Mouse (Mus musculus): ENCODE measurements around the gene Elavl4.

Gene Elavl4

GRCm38 (mm10) chr4:110351178-110352000 lies at the start of gene Elavl4:
Gene Elavl4, minus strand, starts transcription at chr4:110351909.
- under 1% methylated on average over 75 of the region's 75 CpGs for WGBS

GRCm38 (mm10) chr4:110397618-110398045 lies 45.9 kb upstream of the Elavl4 start, which contains the start of gene Agbl4:
Gene Agbl4, plus strand, starts transcription at chr4:110397661.
- WGBS: under 1% methylated on average over 27 of the region's 27 CpGs

- 40% methylated on average over 5 of the region's 5 CpGs for WGBS
Observed at GRCm38 (mm10) chr4:110396221-110396620, 44.5 kb upstream of the Elavl4 start.

- 72% methylated on average over 2 of the region's 2 CpGs for WGBS
Observed at GRCm38 (mm10) chr4:110360568-110360967, 8.9 kb upstream of the Elavl4 start.

GRCm38 (mm10) chr4:110352001-110352369 lies 276 bp upstream of the Elavl4 start:
- 5% methylated on average over 5 of the region's 5 CpGs for WGBS

GRCm38 (mm10) chr4:110350856-110351177 lies 892 bp downstream of the Elavl4 start:
- WGBS: 8% methylated on average over 6 of the region's 6 CpGs

- WGBS: 28% methylated on average over 3 of the region's 3 CpGs
Observed at GRCm38 (mm10) chr4:110323912-110324311, 27.8 kb downstream of the Elavl4 start.

- WGBS: 62% methylated on average over 1 of the region's 1 CpGs
Observed at GRCm38 (mm10) chr4:110312126-110312525, 39.6 kb downstream of the Elavl4 start.

GRCm38 (mm10) chr4:110306972-110307371 lies 44.7 kb downstream of the Elavl4 start:
- WGBS: 38% methylated on average over 5 of the region's 5 CpGs

GRCm38 (mm10) chr4:110306559-110306958 lies 45.1 kb downstream of the Elavl4 start:
- 46% methylated on average over 11 of the region's 11 CpGs for WGBS

- WGBS: 93% methylated on average over 3 of the region's 3 CpGs
Observed at GRCm38 (mm10) chr4:110295793-110296192, 55.9 kb downstream of the Elavl4 start.

GRCm38 (mm10) chr4:110293238-110293637 lies 58.5 kb downstream of the Elavl4 start:
- 90% methylated on average over 5 of the region's 5 CpGs for WGBS

GRCm38 (mm10) chr4:110292471-110292870 lies 59.2 kb downstream of the Elavl4 start:
- 76% methylated on average over 10 of the region's 10 CpGs for WGBS

- WGBS: 31% methylated on average over 7 of the region's 7 CpGs
Observed at GRCm38 (mm10) chr4:110290544-110291095, 61.1 kb downstream of the Elavl4 start.

- WGBS: 21% methylated on average over 12 of the region's 12 CpGs
Observed at GRCm38 (mm10) chr4:110290056-110290455, 61.7 kb downstream of the Elavl4 start.

- 21% methylated on average over 11 of the region's 11 CpGs for WGBS
Observed at GRCm38 (mm10) chr4:110287412-110288067, 64.2 kb downstream of the Elavl4 start.

GRCm38 (mm10) chr4:110286841-110287240 lies 64.9 kb downstream of the Elavl4 start:
- 22% methylated on average over 7 of the region's 7 CpGs for WGBS

GRCm38 (mm10) chr4:110286371-110286781 lies 65.3 kb downstream of the Elavl4 start:
- 6% methylated on average over 9 of the region's 9 CpGs for WGBS

GRCm38 (mm10) chr4:110285346-110286330 lies 66.1 kb downstream of the Elavl4 start:
- WGBS: 7% methylated on average over 15 of the region's 15 CpGs

GRCm38 (mm10) chr4:110284446-110284845 lies 67.3 kb downstream of the Elavl4 start:
- 35% methylated on average over 3 of the region's 3 CpGs for WGBS

- 72% methylated on average over 4 of the region's 4 CpGs for WGBS
Observed at GRCm38 (mm10) chr4:110270046-110270445, 81.7 kb downstream of the Elavl4 start.

Measured in cerebral cortex, adult 2 months (tissue).